Mouse (Mus musculus): ENCODE results near the gene Yipf2.

DNA sequence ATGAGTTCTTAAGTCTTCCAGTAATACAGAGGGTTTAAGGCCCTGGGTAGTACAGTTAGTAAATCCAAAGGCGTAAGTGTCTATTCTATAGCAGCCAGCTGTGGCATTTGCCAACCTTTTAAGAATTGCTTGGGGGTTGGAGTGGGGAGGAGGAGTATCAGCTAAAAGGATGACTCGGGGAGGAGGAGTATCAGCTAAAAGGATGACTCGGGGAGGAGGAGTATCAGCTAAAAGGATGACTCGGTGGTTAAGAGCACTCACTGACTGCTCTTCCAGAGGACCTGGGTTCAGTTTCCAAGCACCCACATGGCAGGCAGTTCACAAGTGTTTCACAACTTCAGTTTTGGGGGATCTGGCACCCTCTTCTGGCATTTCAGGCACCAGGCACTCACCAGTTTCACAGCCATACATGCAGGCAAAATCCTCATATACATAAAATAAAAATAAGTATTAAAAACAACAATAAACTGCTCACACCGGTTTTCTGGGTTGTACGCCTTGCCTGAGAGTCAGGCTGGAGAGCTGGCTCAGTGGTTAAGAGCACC is 37.4 kb downstream of the Yipf2 start:
- TF ChIP-seq CTCF (IDR thresholded peaks at IDR 0.05; ENCODE audit: insufficient read depth, low read length) (no peak), POLR2A (IDR thresholded peaks at IDR 0.05; ENCODE audit: borderline replicate concordance, extremely low read depth, low read depth, low read length) (no peak)
